Mouse (Mus musculus) liver, embryonic 16.5 days (tissue): ENCODE data around the gene Sult1a1. TPM values are rescaled to one million over a fixed set of nuclear protein-coding genes. Genes with fewer than 3 reads are reported as not detected.

Experiments used
- ATAC-seq: fragments of 200-750 bp; cut with Nextera tagmentation; 2 replicates; pipeline ENCODE4 v1.8.0; 2017; ENCODE audit warnings: low read depth, mild to moderate bottlenecking, moderate number of reproducible peaks, moderate library complexity
- H3K27ac ChIP-seq: fragments of 300-500 bp; sonication (generic); 2 replicates; pipeline ENCODE4 v1.5.1; 2014; ENCODE audit warnings: mild to moderate bottlenecking, low read length
- H3K27me3 ChIP-seq: fragments of 300-500 bp; sonication (generic); 2 replicates; pipeline ENCODE4 v1.6.1; 2014; ENCODE audit warnings: low read depth, low read length, mixed read lengths; ENCODE audit not compliant: control insufficient read depth, insufficient read depth
- H3K36me3 ChIP-seq: fragments of 300-500 bp; sonication (generic); 2 replicates; pipeline ENCODE4 v1.6.1; 2014; ENCODE audit warnings: mild to moderate bottlenecking; ENCODE audit not compliant: control insufficient read depth, insufficient read depth
- H3K4me1 ChIP-seq: fragments of 300-500 bp; sonication (generic); 2 replicates; pipeline ENCODE4 v1.6.1; 2014; ENCODE audit warnings: low read depth, low read length, mixed read lengths; ENCODE audit not compliant: control insufficient read depth
- H3K4me2 ChIP-seq: fragments of 300-500 bp; sonication (generic); 2 replicates; pipeline ENCODE4 v1.6.1; 2014; ENCODE audit warnings: low read depth, low read length, mixed read lengths
- H3K4me3 ChIP-seq: fragments of 300-500 bp; sonication (generic); 2 replicates; pipeline ENCODE4 v1.5.1; 2014; ENCODE audit warnings: low read depth, mild to moderate bottlenecking, low read length
- H3K9ac ChIP-seq: fragments of 300-500 bp; sonication (generic); 2 replicates; pipeline ENCODE4 v1.6.1; 2014; ENCODE audit warnings: low read depth, low read length
- H3K9me3 ChIP-seq: fragments of 300-500 bp; sonication (generic); replicated peaks from 2 replicates; pipeline ENCODE4 v1.6.1; 2016; ENCODE audit warnings: low read length; ENCODE audit not compliant: control insufficient read depth
- WGBS: fragments of 180-500 bp; shearing (Covaris S2); extraction: QIAGEN DNeasy Blood & Tissue Kit; methylation state at CpG from one replicate; pipeline ENCODE4 v1.1.7; 2014; ENCODE audit not compliant: insufficient replicate concordance; 5-methylcytosine and 5-hydroxymethylcytosine counted together
- polyA plus RNA-seq: library from polyadenylated mRNA; unstranded; fragments of >200 nt; fragmentation: Nextera tagmentation; extraction: Ambion mirVana; gene quantifications from 2 replicates; pipeline ENCODE4 v1.2.1, GENCODE M21; 2015

Gene Sult1a1
- polyA plus RNA-seq, 1 experiment from 2014 or later, result 88.7 TPM

- WGBS, result 74% methylated on average over 3 of the region's 3 CpGs
- no peak for ATAC-seq
Observed at GRCm38 (mm10) chr7:126659771-126660170, 16.5 kb downstream of the Sult1a1 start.

DNA sequence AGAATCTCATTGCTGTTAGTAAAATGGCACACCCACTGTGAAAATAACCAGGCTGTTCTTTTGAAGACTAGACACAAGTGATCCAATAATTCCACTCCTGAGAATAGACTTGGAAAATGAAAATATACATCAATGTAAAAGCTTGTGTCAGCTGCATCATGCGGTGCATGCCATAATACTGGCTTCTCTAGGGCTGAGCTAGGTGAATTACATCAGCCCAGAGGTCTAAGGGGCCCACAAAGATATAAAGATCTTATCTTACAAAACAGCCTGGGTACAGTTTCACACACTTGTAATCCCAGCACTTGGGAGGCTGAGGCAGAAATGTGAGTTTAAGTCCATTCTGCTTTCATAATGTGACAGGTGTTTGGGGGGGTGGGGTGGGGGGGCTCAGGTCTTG lies 18.7 kb downstream of the Sult1a1 start:
- WGBS, result 82% methylated on average over 1 of the region's 1 CpGs
- Histone ChIP-seq H3K4me3 (no peak overlapping the region), H3K27me3 (no peaks in the 10 kb centered on the region), H3K9me3 (no peaks in the 10 kb centered on the region), H3K9ac (no peak overlapping the region), H3K4me2 (no peak overlapping the region), H3K4me1 (peaks cover 10% of the 10 kb centered on the region), H3K27ac (no peak overlapping the region), H3K36me3 (no peaks in the 10 kb centered on the region)
- ATAC-seq, result no peak

More at GRCm38 (mm10) chr7:126659771-126660170, 16.5 kb downstream of the Sult1a1 start:
- Histone ChIP-seq H3K9ac (no peak overlapping the region), H3K27ac (no peak overlapping the region), H3K4me1 (peaks cover 10% of the 10 kb centered on the region), H3K4me2 (no peak overlapping the region), H3K4me3 (no peak overlapping the region), H3K27me3 (no peaks in the 10 kb centered on the region), H3K36me3 (peaks cover 2% of the 10 kb centered on the region; the same call in 1 of the 2 replicates), H3K9me3 (no peaks in the 10 kb centered on the region)

DNA sequence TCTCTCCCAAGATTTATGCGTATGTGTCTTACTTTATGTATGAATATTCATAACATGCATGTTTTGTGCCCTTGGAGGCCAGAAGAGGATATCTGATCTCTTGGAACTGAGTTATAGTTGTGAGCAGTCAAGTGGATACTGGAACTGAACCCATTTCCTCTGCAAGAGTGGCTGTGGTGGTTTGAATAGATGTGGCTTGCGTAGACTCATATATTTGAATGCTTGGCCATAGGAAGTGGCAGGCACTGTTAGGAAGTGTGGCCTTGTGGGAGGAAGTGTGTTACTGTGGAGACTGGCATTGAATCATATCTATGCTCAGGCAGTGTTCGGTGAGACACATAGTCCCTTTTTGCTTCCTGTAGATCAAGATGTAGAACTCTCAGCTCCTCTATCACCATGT lies 20.5 kb downstream of the Sult1a1 start:
- H3K27me3 ChIP-seq, result no peaks in the 10 kb centered on the region
- H3K4me2 ChIP-seq, result no peak overlapping the region
- H3K9me3 ChIP-seq, result no peaks in the 10 kb centered on the region
- H3K27ac ChIP-seq, result peak overlapping the region; percentile 48; the same call in 1 of the 2 replicates
- WGBS, result 46% methylated on average over 3 of the region's 3 CpGs
- H3K4me1 ChIP-seq, result peaks cover 20% of the 10 kb centered on the region
- no peak overlapping the region for H3K9ac ChIP-seq
- ATAC-seq, result 0 out of 2 replicates have a peak, but pooled peaks have one; percentile 19
- H3K4me3 ChIP-seq, result no peak overlapping the region
- no peaks in the 10 kb centered on the region for H3K36me3 ChIP-seq

- no peak overlapping the region for H3K4me3 ChIP-seq
- H3K4me2 ChIP-seq, result no peak overlapping the region
- no peak for ATAC-seq
- no peaks in the 10 kb centered on the region for H3K9me3 ChIP-seq
- no peak overlapping the region for H3K9ac ChIP-seq
- H3K27ac ChIP-seq, result no peak overlapping the region
- 57% methylated on average over 2 of the region's 2 CpGs for WGBS
- H3K27me3 ChIP-seq, result no peaks in the 10 kb centered on the region
- H3K4me1 ChIP-seq, result peaks cover 30% of the 10 kb centered on the region
- no peaks in the 10 kb centered on the region for H3K36me3 ChIP-seq
Observed at GRCm38 (mm10) chr7:126653991-126654390, 22.2 kb downstream of the Sult1a1 start.

DNA sequence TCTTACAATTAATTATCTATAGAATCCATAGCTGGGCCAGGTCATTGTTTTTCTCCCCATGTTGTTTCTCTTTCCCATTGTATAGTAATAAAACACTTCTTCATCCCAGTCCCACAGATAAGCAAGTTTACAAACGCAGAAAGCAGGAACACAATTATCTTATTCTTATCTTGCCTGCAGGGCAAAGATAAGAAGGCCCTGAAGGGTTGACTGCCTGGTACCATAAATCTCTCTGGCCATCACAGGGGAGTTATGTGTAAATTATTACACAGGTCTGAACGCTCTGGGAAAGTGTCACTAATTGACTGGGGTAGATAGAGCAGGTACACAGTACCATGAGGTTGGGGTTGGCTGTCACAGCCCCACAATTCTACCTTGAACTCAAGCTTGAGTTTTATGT lies 25.4 kb downstream of the Sult1a1 start:
- Histone ChIP-seq H3K27me3 (no peaks in the 10 kb centered on the region), H3K9ac (no peak overlapping the region), H3K9me3 (no peaks in the 10 kb centered on the region), H3K27ac (peak overlapping the region; percentile 12; the same call in 1 of the 2 replicates), H3K4me2 (peak overlapping the region; percentile 90), H3K4me1 (peaks cover 29% of the 10 kb centered on the region), H3K4me3 (no peak overlapping the region), H3K36me3 (no peaks in the 10 kb centered on the region)
- ATAC-seq, result peak; percentile 15
- WGBS, result 13% methylated on average over 2 of the region's 2 CpGs

- H3K9me3 ChIP-seq, result no peaks in the 10 kb centered on the region
- under 1% methylated on average over 54 of the region's 57 CpGs for WGBS
- peak within 1 kb of the TSS; percentile 81 for H3K4me3 ChIP-seq
- H3K4me2 ChIP-seq, result peak within 1 kb of the TSS; percentile 90
- peaks cover 25% of the 10 kb centered on the region for H3K4me1 ChIP-seq
- no peaks in the 10 kb centered on the region for H3K27me3 ChIP-seq
- peak within 1 kb of the TSS; percentile 98 for H3K27ac ChIP-seq
- ATAC-seq, result peak; percentile 97
- peak within 1 kb of the TSS; percentile 83 for H3K9ac ChIP-seq
- no peaks in the 10 kb centered on the region for H3K36me3 ChIP-seq
Observed at GRCm38 (mm10) chr7:126649231-126650051, 26.8 kb downstream of the Sult1a1 start, which contains the start of gene Sgf29. Sgf29 (plus strand) TSS chr7:126649309.

DNA sequence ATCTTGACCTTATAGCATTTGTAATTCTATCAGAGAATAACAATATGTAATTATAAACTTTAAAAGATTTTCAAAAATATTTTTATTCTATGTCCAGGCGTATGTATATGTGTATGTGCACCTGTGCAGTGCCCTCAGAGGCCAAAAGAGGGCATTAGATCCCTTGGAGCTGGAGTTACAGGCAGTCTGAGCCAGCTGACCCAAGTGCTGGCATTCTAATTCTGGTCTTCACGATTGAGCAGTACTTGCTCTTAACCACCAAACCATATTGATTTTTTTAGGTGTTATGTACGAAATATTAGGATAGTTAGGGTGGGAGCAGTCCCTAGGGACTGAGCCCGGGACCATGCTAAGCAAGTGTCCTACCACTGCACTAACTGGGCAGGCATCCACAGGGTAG lies 27.7 kb downstream of the Sult1a1 start:
- H3K27me3 ChIP-seq, result no peaks in the 10 kb centered on the region
- no peaks in the 10 kb centered on the region for H3K9me3 ChIP-seq
- H3K27ac ChIP-seq, result no peak overlapping the region
- no peaks in the 10 kb centered on the region for H3K36me3 ChIP-seq
- ATAC-seq, result no peak
- H3K4me2 ChIP-seq, result peak overlapping the region; percentile 90
- no peak overlapping the region for H3K9ac ChIP-seq
- WGBS, result 66% methylated on average over 4 of the region's 4 CpGs
- peak overlapping the region; percentile 81 for H3K4me3 ChIP-seq
- H3K4me1 ChIP-seq, result peaks cover 25% of the 10 kb centered on the region

DNA sequence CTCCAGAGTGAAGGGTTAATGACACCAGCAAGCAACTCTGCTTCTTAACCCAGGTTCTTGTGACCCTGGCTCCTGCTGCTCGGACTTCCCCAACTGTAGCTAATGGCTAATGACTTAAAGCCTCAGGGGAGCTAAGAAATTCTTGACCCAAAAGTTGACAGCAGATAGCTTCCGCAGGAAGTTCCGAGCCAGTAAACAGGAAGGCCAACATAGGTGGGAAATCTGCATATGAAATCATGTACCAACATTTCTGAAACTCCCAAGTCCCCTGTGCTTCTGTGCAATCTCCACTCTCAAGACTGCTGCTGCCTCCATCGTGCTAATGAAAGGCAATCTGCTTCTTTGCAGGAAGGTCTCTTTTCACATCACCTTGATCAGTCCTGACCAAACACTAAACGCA lies 30.5 kb downstream of the Sult1a1 start:
- H3K27me3 ChIP-seq, result no peaks in the 10 kb centered on the region
- ATAC-seq, result no peak
- WGBS, result 51% methylated on average over 5 of the region's 5 CpGs
- H3K36me3 ChIP-seq, result no peaks in the 10 kb centered on the region
- no peak overlapping the region for H3K27ac ChIP-seq
- no peaks in the 10 kb centered on the region for H3K9me3 ChIP-seq
- no peak overlapping the region for H3K4me2 ChIP-seq
- no peak overlapping the region for H3K4me3 ChIP-seq
- no peak overlapping the region for H3K9ac ChIP-seq
- peaks cover 16% of the 10 kb centered on the region for H3K4me1 ChIP-seq

- Histone ChIP-seq H3K9me3 (no peaks in the 10 kb centered on the region), H3K4me1 (peaks cover 11% of the 10 kb centered on the region), H3K27me3 (no peaks in the 10 kb centered on the region), H3K36me3 (no peaks in the 10 kb centered on the region), H3K4me2 (no peak overlapping the region), H3K4me3 (no peak overlapping the region), H3K27ac (no peak overlapping the region), H3K9ac (no peak overlapping the region)
- ATAC-seq, result no peak
Observed at GRCm38 (mm10) chr7:126644914-126645313, 31.3 kb downstream of the Sult1a1 start.
